Mouse (Mus musculus) intestine, embryonic 16.5 days (tissue): ENCODE measurements around the gene Cacna2d1. TPM values are rescaled to one million over a fixed set of nuclear protein-coding genes. Genes with fewer than 3 reads are reported as not detected.

Source experiments
- ATAC-seq: fragments of 200-750 bp; cut with Nextera tagmentation; 2 replicates; pipeline ENCODE4 v1.8.0; 2017; ENCODE audit warnings: moderate TSS enrichment, moderate library complexity
- H3K27ac ChIP-seq: fragments of 300-500 bp; sonication (generic); 2 replicates; pipeline ENCODE4 v1.5.1; 2014; ENCODE audit warnings: mild to moderate bottlenecking, low read length
- H3K27me3 ChIP-seq: fragments of 300-500 bp; sonication (generic); replicated peaks from 2 replicates; pipeline ENCODE4 v1.6.1; 2014; ENCODE audit warnings: low read length, control low read depth, mixed read lengths; ENCODE audit not compliant: control insufficient read depth, insufficient read depth
- H3K36me3 ChIP-seq: fragments of 300-500 bp; sonication (generic); 2 replicates; pipeline ENCODE4 v1.6.1; 2014; ENCODE audit warnings: low read length, control low read depth; ENCODE audit not compliant: control insufficient read depth, insufficient read depth
- H3K4me1 ChIP-seq: fragments of 300-500 bp; sonication (generic); 2 replicates; pipeline ENCODE4 v1.6.1; 2014; ENCODE audit warnings: low read length, control low read depth, mixed read lengths; ENCODE audit not compliant: control insufficient read depth, insufficient read depth
- H3K4me2 ChIP-seq: fragments of 300-500 bp; sonication (generic); 2 replicates; pipeline ENCODE4 v1.6.1; 2014; ENCODE audit warnings: low read depth, low read length, control low read depth
- H3K4me3 ChIP-seq: fragments of 300-500 bp; sonication (generic); 2 replicates; pipeline ENCODE4 v1.5.1; 2014; ENCODE audit warnings: mild to moderate bottlenecking, low read length
- H3K9ac ChIP-seq: fragments of 300-500 bp; sonication (generic); 2 replicates; pipeline ENCODE4 v1.6.1; 2014; ENCODE audit warnings: low read depth, low read length
- H3K9me3 ChIP-seq: fragments of 300-500 bp; sonication (generic); 2 replicates; pipeline ENCODE4 v1.6.1; 2016; ENCODE audit warnings: low read length, control low read depth; ENCODE audit not compliant: control insufficient read depth
- WGBS: fragments of 180-500 bp; shearing (Covaris S2); extraction: QIAGEN DNeasy Blood & Tissue Kit; methylation state at CpG from one replicate; pipeline ENCODE4 v1.1.7; 2014; 5-methylcytosine and 5-hydroxymethylcytosine counted together
- polyA plus RNA-seq: library from polyadenylated mRNA; unstranded; fragments of >200 nt; fragmentation: Nextera tagmentation; extraction: Ambion mirVana; gene quantifications from 2 replicates; pipeline ENCODE4 v1.2.1, GENCODE M21; 2015

The Cacna2d1 gene
- polyA plus RNA-seq, 1 experiment from 2014 or later: 8.9 TPM

- no peak overlapping the region for H3K27ac ChIP-seq
- no peak overlapping the region for H3K4me3 ChIP-seq
- no peaks in the 10 kb centered on the region for H3K36me3 ChIP-seq
- no peaks in the 10 kb centered on the region for H3K27me3 ChIP-seq
- 95% methylated on average over 1 of the region's 1 CpGs for WGBS
- ATAC-seq: no peak
- H3K9ac ChIP-seq: no peak overlapping the region
- H3K4me1 ChIP-seq: peaks cover 6% of the 10 kb centered on the region; the same call in 1 of the 2 replicates
- H3K9me3 ChIP-seq: no peaks in the 10 kb centered on the region
- H3K4me2 ChIP-seq: no peak overlapping the region
These were observed 63.3 kb downstream of the Cacna2d1 start for GRCm38 (mm10) chr5:15997769-15998168.

- Histone ChIP-seq H3K27ac (no peak overlapping the region), H3K4me2 (no peak overlapping the region), H3K4me1 (peaks cover 9% of the 10 kb centered on the region; the same call in 1 of the 2 replicates), H3K27me3 (no peaks in the 10 kb centered on the region), H3K36me3 (no peaks in the 10 kb centered on the region), H3K9ac (no peak overlapping the region), H3K4me3 (no peak overlapping the region), H3K9me3 (no peaks in the 10 kb centered on the region)
- no peak for ATAC-seq
- WGBS: 84% methylated on average over 2 of the region's 2 CpGs
These were observed 66.4 kb downstream of the Cacna2d1 start for GRCm38 (mm10) chr5:16000917-16001316.

- no peaks in the 10 kb centered on the region for H3K9me3 ChIP-seq
- H3K4me3 ChIP-seq: no peak overlapping the region
- WGBS: 13% methylated on average over 9 of the region's 9 CpGs
- no peak overlapping the region for H3K27ac ChIP-seq
- no peak for ATAC-seq
- no peak overlapping the region for H3K4me2 ChIP-seq
- H3K4me1 ChIP-seq: peaks cover 9% of the 10 kb centered on the region; the same call in 1 of the 2 replicates
- H3K9ac ChIP-seq: no peak overlapping the region
- no peaks in the 10 kb centered on the region for H3K36me3 ChIP-seq
- H3K27me3 ChIP-seq: no peaks in the 10 kb centered on the region
These were observed 68.1 kb downstream of the Cacna2d1 start for GRCm38 (mm10) chr5:16002431-16003063.

GRCm38 (mm10) chr5:16004305-16004704, 69.8 kb downstream of the Cacna2d1 start:
- no peak overlapping the region for H3K9ac ChIP-seq
- no peak overlapping the region for H3K27ac ChIP-seq
- no peaks in the 10 kb centered on the region for H3K27me3 ChIP-seq
- no peak overlapping the region for H3K4me2 ChIP-seq
- H3K4me1 ChIP-seq: peaks cover 9% of the 10 kb centered on the region; the same call in 1 of the 2 replicates
- no peak overlapping the region for H3K4me3 ChIP-seq
- no peaks in the 10 kb centered on the region for H3K9me3 ChIP-seq
- 60% methylated on average over 5 of the region's 6 CpGs for WGBS
- H3K36me3 ChIP-seq: no peaks in the 10 kb centered on the region
- ATAC-seq: no peak

- Histone ChIP-seq H3K4me2 (no peak overlapping the region), H3K27ac (no peak overlapping the region), H3K9ac (no peak overlapping the region), H3K36me3 (no peaks in the 10 kb centered on the region), H3K4me3 (no peak overlapping the region), H3K9me3 (no peaks in the 10 kb centered on the region), H3K4me1 (peaks cover 9% of the 10 kb centered on the region; the same call in 1 of the 2 replicates), H3K27me3 (no peaks in the 10 kb centered on the region)
- 86% methylated on average over 6 of the region's 6 CpGs for WGBS
- ATAC-seq: no peak
These were observed 72.5 kb downstream of the Cacna2d1 start for GRCm38 (mm10) chr5:16006964-16007363.

- Histone ChIP-seq H3K4me2 (no peak overlapping the region), H3K4me1 (no peaks in the 10 kb centered on the region), H3K9ac (no peak overlapping the region), H3K36me3 (no peaks in the 10 kb centered on the region), H3K27me3 (no peaks in the 10 kb centered on the region), H3K9me3 (no peaks in the 10 kb centered on the region), H3K27ac (no peak overlapping the region), H3K4me3 (no peak overlapping the region)
- ATAC-seq: no peak
- 73% methylated on average over 2 of the region's 2 CpGs for WGBS
These were observed 79.2 kb downstream of the Cacna2d1 start for GRCm38 (mm10) chr5:16013649-16014048.

- 61% methylated on average over 2 of the region's 2 CpGs for WGBS
- no peak overlapping the region for H3K4me3 ChIP-seq
- no peaks in the 10 kb centered on the region for H3K9me3 ChIP-seq
- no peaks in the 10 kb centered on the region for H3K36me3 ChIP-seq
- no peaks in the 10 kb centered on the region for H3K4me1 ChIP-seq
- no peak overlapping the region for H3K9ac ChIP-seq
- H3K27ac ChIP-seq: no peak overlapping the region
- H3K4me2 ChIP-seq: no peak overlapping the region
- H3K27me3 ChIP-seq: no peaks in the 10 kb centered on the region
- no peak for ATAC-seq
These were observed 79.9 kb downstream of the Cacna2d1 start for GRCm38 (mm10) chr5:16014392-16014791.

GRCm38 (mm10) chr5:16024626-16025417, 90.3 kb downstream of the Cacna2d1 start:
- no peaks in the 10 kb centered on the region for H3K36me3 ChIP-seq
- H3K4me2 ChIP-seq: no peak overlapping the region
- no peaks in the 10 kb centered on the region for H3K27me3 ChIP-seq
- H3K9me3 ChIP-seq: no peaks in the 10 kb centered on the region
- no peak for ATAC-seq
- H3K4me3 ChIP-seq: no peak overlapping the region
- no peak overlapping the region for H3K27ac ChIP-seq
- H3K4me1 ChIP-seq: no peaks in the 10 kb centered on the region
- WGBS: 59% methylated on average over 4 of the region's 4 CpGs
- no peak overlapping the region for H3K9ac ChIP-seq

- H3K27ac ChIP-seq: no peak overlapping the region
- H3K4me1 ChIP-seq: no peaks in the 10 kb centered on the region
- H3K4me3 ChIP-seq: no peak overlapping the region
- WGBS: 80% methylated on average over 6 of the region's 6 CpGs
- no peaks in the 10 kb centered on the region for H3K27me3 ChIP-seq
- no peaks in the 10 kb centered on the region for H3K9me3 ChIP-seq
- no peaks in the 10 kb centered on the region for H3K36me3 ChIP-seq
- no peak for ATAC-seq
- no peak overlapping the region for H3K9ac ChIP-seq
- H3K4me2 ChIP-seq: no peak overlapping the region
These were observed 94.4 kb downstream of the Cacna2d1 start for GRCm38 (mm10) chr5:16028881-16029280.
